Mouse (Mus musculus) megakaryocyte, embryonic 14.5 days (primary cell): ENCODE measurements around the gene Olfr1185-ps1.

ENCODE experiments used
- FLI1 ChIP-seq: IDR thresholded peaks from 2 replicates; pipeline ENCODE4 v1.6.1; 2012; ENCODE audit warnings: low read length, inconsistent platforms, mixed read lengths
- GATA1 ChIP-seq: IDR thresholded peaks from 3 replicates; pipeline ENCODE4 v1.6.1; 2012; ENCODE audit warnings: mixed read lengths, low read length, inconsistent platforms, borderline replicate concordance

GRCm38 (mm10) chr2:88449031-88449430, 44.1 kb upstream of the Olfr1185-ps1 start, which contains the start of gene Gm13757:
- TF ChIP-seq GATA1 (no peak), FLI1 (no peak)
